Mouse (Mus musculus) limb, embryonic 14.5 days (tissue): ENCODE measurements around the gene Ifnar2. TPM values are rescaled to one million over a fixed set of nuclear protein-coding genes. Genes with fewer than 3 reads are reported as not detected.

Source experiments
- ATAC-seq: fragments of 200-750 bp; cut with Nextera tagmentation; 2 replicates; pipeline ENCODE4 v1.8.0; 2017; ENCODE audit warnings: low read depth, moderate number of reproducible peaks, moderate TSS enrichment; ENCODE audit not compliant: low FRiP score
- DNase-seq: peaks from one replicate; pipeline ENCODE4 v3.0.0-alpha.2; 2015; ENCODE audit warnings: low spot score
- H3K27ac ChIP-seq: fragments of 300-500 bp; sonication (generic); replicated peaks from 2 replicates; pipeline ENCODE4 v1.5.1; 2014; ENCODE audit warnings: low read depth, mild to moderate bottlenecking, low read length, moderate library complexity, mixed read lengths
- H3K27me3 ChIP-seq: fragments of 300-500 bp; sonication (generic); 2 replicates; pipeline ENCODE4 v1.6.1; 2014; ENCODE audit warnings: low read length, mixed read lengths; ENCODE audit not compliant: control insufficient read depth, insufficient read depth
- H3K36me3 ChIP-seq: fragments of 300-500 bp; sonication (generic); 2 replicates; pipeline ENCODE4 v1.6.1; 2014; ENCODE audit warnings: mild to moderate bottlenecking, low read length, moderate library complexity, mixed read lengths; ENCODE audit not compliant: control insufficient read depth, insufficient read depth
- H3K4me1 ChIP-seq: fragments of 300-500 bp; sonication (generic); 2 replicates; pipeline ENCODE4 v1.6.1; 2014; ENCODE audit warnings: antibody characterized with exemption, low read length, mixed read lengths; ENCODE audit not compliant: control insufficient read depth, insufficient read depth
- H3K4me2 ChIP-seq: fragments of 300-500 bp; sonication (generic); replicated peaks from 2 replicates; pipeline ENCODE4 v1.6.1; 2014; ENCODE audit warnings: low read depth, mild to moderate bottlenecking, low read length, moderate library complexity; ENCODE audit not compliant: severe bottlenecking
- H3K4me3 ChIP-seq: fragments of 300-500 bp; sonication (generic); replicated peaks from 2 replicates; pipeline ENCODE4 v1.5.1; 2014; ENCODE audit warnings: low read length
- H3K9ac ChIP-seq: fragments of 300-500 bp; sonication (generic); 2 replicates; pipeline ENCODE4 v1.6.1; 2014; ENCODE audit warnings: mild to moderate bottlenecking, low read depth, low read length, moderate library complexity; ENCODE audit not compliant: severe bottlenecking
- H3K9me3 ChIP-seq: fragments of 300-500 bp; sonication (generic); 2 replicates; pipeline ENCODE4 v1.6.1; 2016; ENCODE audit warnings: low read length; ENCODE audit not compliant: control insufficient read depth
- POLR2A ChIP-seq: fragments of 200-500 bp; IDR thresholded peaks from 2 replicates; pipeline ENCODE4 v1.8.0; 2012; ENCODE audit warnings: inconsistent platforms, mild to moderate bottlenecking, moderate library complexity, borderline replicate concordance; ENCODE audit not compliant: insufficient read depth, insufficient read length; ENCODE audit errors: extremely low read depth
- WGBS: fragments of 180-500 bp; shearing (Covaris S2); extraction: QIAGEN DNeasy Blood & Tissue Kit; methylation state at CpG from one replicate; pipeline ENCODE4 v1.1.7; 2014; 5-methylcytosine and 5-hydroxymethylcytosine counted together
- polyA plus RNA-seq, 2 experiments: library from polyadenylated mRNA; depleted of rRNA in 1 of 2; stranded (reverse) in 1 of 2; unstranded in 1 of 2; fragments of >200 nt; fragmentation: Nextera tagmentation in 1 of 2; extraction: Ambion mirVana in 1 of 2; gene quantifications; 2 replicates each; pipeline versions ENCODE4 v1.2.1 to v1.2.3; 2012 to 2014

The Ifnar2 gene
- polyA plus RNA-seq, 2 experiments, result 38.7 to 59.7 TPM

DNA sequence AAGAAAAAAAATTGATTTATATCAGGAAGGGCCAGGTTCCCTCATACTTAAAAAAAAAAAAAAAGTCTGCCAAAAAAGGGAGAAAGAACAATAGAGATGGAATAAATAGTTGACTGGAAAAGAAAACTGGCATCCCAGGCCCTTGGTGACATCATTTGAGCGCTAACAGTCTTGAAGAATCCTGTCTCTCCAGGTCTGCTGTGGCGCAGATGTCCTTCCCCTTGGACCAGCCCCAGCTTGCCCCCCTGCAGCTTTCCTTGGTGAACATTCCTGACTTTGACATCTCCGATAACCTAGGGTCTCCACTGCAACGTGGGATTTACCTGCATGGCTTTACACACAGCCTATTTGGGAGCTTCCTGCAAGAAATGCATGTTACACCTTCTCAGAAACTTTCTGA lies 9.0 kb downstream of the Ifnar2 start:
- 85% methylated on average over 4 of the region's 4 CpGs for WGBS
- TF ChIP-seq POLR2A, result no peak
- no peaks in the 10 kb centered on the region for H3K9me3 ChIP-seq

DNA sequence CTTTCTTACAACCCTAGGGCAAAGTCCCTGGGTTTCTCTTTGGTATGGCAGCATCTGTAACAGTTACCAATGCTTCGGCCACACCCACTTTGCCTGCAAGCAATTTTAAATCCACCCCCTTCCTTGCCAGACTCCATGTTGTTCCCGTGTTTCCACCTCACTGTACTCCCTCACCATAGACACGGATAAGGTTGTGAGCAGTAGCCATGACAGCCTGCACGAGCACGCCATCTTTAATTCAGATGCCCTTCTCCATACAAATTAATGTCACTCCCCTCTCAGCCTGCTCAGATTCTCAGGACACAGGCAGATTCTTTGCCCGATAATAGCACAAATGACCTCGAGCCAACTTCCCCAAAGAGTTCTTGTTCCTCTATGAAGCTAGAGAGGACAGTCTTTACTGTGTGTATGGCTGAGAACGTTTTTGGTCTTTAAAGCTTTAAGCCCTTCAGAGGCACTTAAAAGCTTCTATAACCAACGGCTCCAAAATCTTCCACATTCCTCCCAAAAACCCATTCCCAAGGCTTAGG lies 9.7 kb downstream of the Ifnar2 start:
- H3K4me2 ChIP-seq, result no peak overlapping the region
- no peak overlapping the region for H3K4me3 ChIP-seq
- 84% methylated on average over 9 of the region's 9 CpGs for WGBS
- ATAC-seq (no peak), DNase-seq (no peak)
- H3K36me3 ChIP-seq, result peaks cover 40% of the 10 kb centered on the region
- no peaks in the 10 kb centered on the region for H3K9me3 ChIP-seq
- no peak overlapping the region for H3K27ac ChIP-seq
- H3K9ac ChIP-seq, result no peak overlapping the region
- peaks cover 6% of the 10 kb centered on the region; the same call in 1 of the 2 replicates for H3K4me1 ChIP-seq
- no peak for TF ChIP-seq POLR2A
- H3K27me3 ChIP-seq, result no peaks in the 10 kb centered on the region

More for the DNA sequence above, 9.0 kb downstream of the Ifnar2 start:
- ATAC-seq (no peak), DNase-seq (no peak)
- H3K9ac ChIP-seq, result no peak overlapping the region
- peaks cover 6% of the 10 kb centered on the region; the same call in 1 of the 2 replicates for H3K4me1 ChIP-seq
- no peak overlapping the region for H3K27ac ChIP-seq
- H3K4me2 ChIP-seq, result no peak overlapping the region
- H3K4me3 ChIP-seq, result no peak overlapping the region
- no peaks in the 10 kb centered on the region for H3K27me3 ChIP-seq
- H3K36me3 ChIP-seq, result peaks cover 33% of the 10 kb centered on the region

DNA sequence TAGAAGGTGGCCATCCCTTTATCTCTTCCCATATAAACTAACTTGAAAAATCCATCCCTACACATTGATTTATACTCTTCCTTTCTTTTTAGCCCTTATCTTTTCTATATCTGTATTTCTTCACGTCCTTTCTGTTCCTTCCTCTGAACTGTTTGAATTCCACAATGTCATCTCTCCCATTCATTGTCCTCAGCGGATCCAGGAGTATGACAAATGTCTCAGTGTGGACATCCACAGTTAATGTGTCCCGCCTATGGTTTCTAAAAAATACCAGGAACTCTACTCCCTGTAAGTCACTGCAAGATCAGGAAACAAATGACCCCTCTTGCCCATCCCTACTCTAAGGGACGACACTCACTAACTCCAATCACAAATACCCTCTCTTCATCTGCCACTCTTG lies 11.6 kb downstream of the Ifnar2 start:
- no peak for ATAC-seq
- H3K36me3 ChIP-seq, result peaks cover 56% of the 10 kb centered on the region
- 85% methylated on average over 4 of the region's 4 CpGs for WGBS

GRCm38 (mm10) chr16:91385621-91386020 lies 13.0 kb downstream of the Ifnar2 start:
- Histone ChIP-seq H3K9ac (no peak overlapping the region), H3K9me3 (no peaks in the 10 kb centered on the region), H3K4me2 (no peak overlapping the region), H3K36me3 (peaks cover 62% of the 10 kb centered on the region), H3K27ac (no peak overlapping the region), H3K27me3 (no peaks in the 10 kb centered on the region), H3K4me1 (no peaks in the 10 kb centered on the region), H3K4me3 (no peak overlapping the region)
- WGBS, result 57% methylated on average over 10 of the region's 10 CpGs
- no peak for TF ChIP-seq POLR2A
- no peak for DNase-seq
- no peak for ATAC-seq

More for the DNA sequence above, 11.6 kb downstream of the Ifnar2 start:
- DNase-seq, result no peak
- Histone ChIP-seq H3K4me2 (no peak overlapping the region), H3K4me3 (no peak overlapping the region), H3K27ac (no peak overlapping the region), H3K27me3 (no peaks in the 10 kb centered on the region), H3K4me1 (no peaks in the 10 kb centered on the region), H3K9ac (no peak overlapping the region), H3K9me3 (no peaks in the 10 kb centered on the region)
- TF ChIP-seq POLR2A, result no peak

DNA sequence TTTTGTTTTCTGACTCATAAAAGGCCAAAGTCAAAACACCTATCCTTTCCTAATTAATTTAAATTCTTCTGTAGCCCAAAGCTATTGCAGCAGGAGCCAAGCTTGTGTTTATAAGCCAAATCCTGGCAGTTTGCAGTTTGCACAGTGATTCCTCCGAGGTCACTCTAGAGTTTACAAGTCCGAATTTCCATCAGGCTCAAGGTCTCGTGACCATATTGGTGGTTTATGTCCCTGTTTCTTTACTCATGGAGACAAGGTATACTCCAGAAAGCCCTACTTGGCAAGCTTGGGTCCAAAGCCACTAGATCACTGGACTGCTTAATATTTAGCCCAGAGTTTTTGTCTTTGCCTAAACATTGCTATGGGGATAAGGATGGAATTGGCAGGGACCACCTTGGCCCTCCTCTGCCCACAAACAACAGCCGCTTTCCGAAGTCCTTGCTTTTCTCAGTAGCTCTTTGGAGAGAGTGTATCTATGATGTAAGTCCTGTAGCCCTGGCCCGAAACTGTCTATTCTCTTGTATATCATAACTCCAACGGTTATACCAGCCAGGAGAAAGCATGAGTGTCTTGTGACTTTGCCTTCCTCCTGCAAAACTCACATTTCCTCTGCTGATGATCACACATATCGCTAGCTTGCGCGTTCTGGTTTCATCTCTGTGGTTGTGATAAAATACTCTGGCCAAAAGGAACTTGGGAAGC lies 14.0 kb downstream of the Ifnar2 start:
- Histone ChIP-seq H3K9ac (no peak overlapping the region), H3K4me1 (no peaks in the 10 kb centered on the region), H3K4me2 (no peak overlapping the region), H3K4me3 (no peak overlapping the region), H3K9me3 (no peaks in the 10 kb centered on the region), H3K27ac (no peak overlapping the region), H3K27me3 (no peaks in the 10 kb centered on the region), H3K36me3 (peaks cover 63% of the 10 kb centered on the region)
- WGBS, result 88% methylated on average over 10 of the region's 10 CpGs
- ATAC-seq, result no peak
- no peak for DNase-seq
- no peak for TF ChIP-seq POLR2A

- H3K4me3 ChIP-seq, result no peak overlapping the region
- no peaks in the 10 kb centered on the region for H3K9me3 ChIP-seq
- ATAC-seq, result no peak
- H3K4me2 ChIP-seq, result no peak overlapping the region
- H3K27me3 ChIP-seq, result no peaks in the 10 kb centered on the region
- no peak overlapping the region for H3K27ac ChIP-seq
- TF ChIP-seq POLR2A, result no peak
- WGBS, result 89% methylated on average over 3 of the region's 3 CpGs
- DNase-seq, result no peak
- H3K4me1 ChIP-seq, result no peaks in the 10 kb centered on the region
- H3K9ac ChIP-seq, result no peak overlapping the region
- H3K36me3 ChIP-seq, result peaks cover 65% of the 10 kb centered on the region
Observed at GRCm38 (mm10) chr16:91387121-91387486, 14.5 kb downstream of the Ifnar2 start.
